Mouse (Mus musculus): ENCODE measurements around the gene Itln1. TPM values are rescaled to one million over a fixed set of nuclear protein-coding genes. Genes with fewer than 3 reads are reported as not detected.

Gene Itln1
- 1 to 10 TPM; 1.9 TPM for total RNA-seq (2023)

GRCm38 (mm10) chr1:171535194-171535593 lies at the start of gene Itln1:
TSS of gene Itln1 (minus strand) at chr1:171535294.

GRCm38 (mm10) chr1:171558898-171559297 lies 23.8 kb upstream of the Itln1 start, which contains the start of gene Cd244a:
TSS of gene Cd244a (plus strand) at chr1:171559193.

GRCm38 (mm10) chr1:171503250-171503591 lies 31.9 kb downstream of the Itln1 start, which contains the start of gene Alyref2:
TSS of gene Alyref2 (plus strand) at chr1:171503478.

Other genes with a start within 250 kb of the Itln1 start
- 10 to 100 TPM; 48.0 to 55.5 TPM for gene Usp21, start 247.3 kb downstream of the Itln1 start, total RNA-seq (2023)
- gene Ufc1, start 240.3 kb downstream of the Itln1 start, total RNA-seq (2023), result 10 to 100 TPM; 66.5 to 66.8 TPM
- gene Dedd, start 206.1 kb downstream of the Itln1 start, total RNA-seq (2023), result 10 to 100 TPM; 25.3 to 26.8 TPM
- gene Nit1, start 189.6 kb downstream of the Itln1 start, total RNA-seq (2023), result 10 to 100 TPM; 20.2 to 21.3 TPM
- 10 to 100 TPM; 54.1 to 92.1 TPM for gene Pfdn2, start 189.6 kb downstream of the Itln1 start, total RNA-seq (2023)
- gene Klhdc9, start 174.5 kb downstream of the Itln1 start, total RNA-seq (2023), result not detected
- gene Nectin4, start 165.2 kb downstream of the Itln1 start, total RNA-seq (2023), result 1 to 10 TPM; 7.3 to 8.1 TPM
- gene Arhgap30, start 146.3 kb downstream of the Itln1 start, total RNA-seq (2023), result 100 to 1,000 TPM; 286 to 288 TPM
- 100 to 1,000 TPM; 195 to 199 TPM for gene Usf1, start 124.0 kb downstream of the Itln1 start, total RNA-seq (2023)
- 1 to 10 TPM; 9.1 to 9.9 TPM for gene Tstd1, start 116.4 kb downstream of the Itln1 start, total RNA-seq (2023)
- gene F11r, start 97.8 kb downstream of the Itln1 start, total RNA-seq (2023), result 10 to 100 TPM in 1 of 2 experiments, 1 to 10 TPM in 1; 8.2 to 11.3 TPM
- 10 to 100 TPM in 1 of 2 experiments, 1 to 10 TPM in 1; 9.1 to 11.1 TPM for gene Alyref2, start 31.8 kb downstream of the Itln1 start, total RNA-seq (2023)
- gene Cd244a, start 23.9 kb upstream of the Itln1 start, total RNA-seq (2023), result 100 to 1,000 TPM; 161 to 167 TPM
- gene Ly9, start 72.1 kb upstream of the Itln1 start, total RNA-seq (2023), result 10 to 100 TPM; 50.1 to 52.0 TPM
- 10 to 100 TPM; 26.0 to 31.1 TPM for gene Slamf7, start 117.7 kb upstream of the Itln1 start, total RNA-seq (2023)
- gene Cd48, start 146.7 kb upstream of the Itln1 start, total RNA-seq (2023), result 100 to 1,000 TPM; 216 to 236 TPM
- gene Slamf1, start 231.8 kb upstream of the Itln1 start, total RNA-seq (2023), result under 1 TPM; 0.60 to 0.70 TPM

All from monocyte, adult 59 days (primary cell).